Mouse (Mus musculus): Measurements from ENCODE around the gene Actr3. TPM values are rescaled to one million over a fixed set of nuclear protein-coding genes. Genes with fewer than 3 reads are reported as not detected.
"Not testable (repeated sequence)": the region's sequence is repeated elsewhere in the genome, so short reads cannot be mapped to it uniquely, and the experiment has no call there.

The Actr3 gene
- polyA plus RNA-seq, 2 experiments = 41.4 to 109 TPM

DNA sequence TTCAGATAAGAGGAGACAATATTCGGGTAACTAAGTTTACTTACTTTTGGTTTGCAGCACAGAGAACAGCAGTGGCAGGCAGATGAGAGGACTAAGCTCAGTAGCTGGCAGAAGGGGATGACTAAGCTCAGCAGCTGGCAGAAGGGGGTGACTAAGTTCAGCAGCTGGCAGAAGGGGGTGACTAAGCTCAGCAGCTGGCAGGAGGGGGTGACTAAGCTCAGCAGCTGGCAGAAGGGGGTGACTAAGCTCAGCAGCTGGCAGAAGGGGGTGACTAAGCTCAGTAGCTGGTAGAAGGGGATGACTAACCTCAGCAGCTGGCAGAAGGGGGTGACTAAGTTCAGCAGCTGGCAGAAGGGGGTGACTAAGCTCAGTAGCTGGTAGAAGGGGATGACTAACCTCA is 45.9 kb downstream of the Actr3 start:
- H3K4me2 ChIP-seq (ENCODE audit: low read depth); H3K27ac ChIP-seq; H3K27me3 ChIP-seq (ENCODE audit: control insufficient read depth, insufficient read depth, low read length); H3K4me1 ChIP-seq (replicated peaks; ENCODE audit: control insufficient read depth in 2 of 2, insufficient read depth in 2 of 2, low read length in 1 of 2); ATAC-seq (ENCODE audit: insufficient read depth); H3K9me3 ChIP-seq (ENCODE audit: control insufficient read depth, low read length); H3K36me3 ChIP-seq (replicated peaks; ENCODE audit: control insufficient read depth, insufficient read depth, low read depth); DNase-seq (ENCODE audit: low read depth in 3 of 3, low spot score in 3 of 3); H3K9ac ChIP-seq (replicated peaks); H3K4me3 ChIP-seq (ENCODE audit: insufficient read depth in 1 of 2, low read depth in 2 of 2, low read length in 2 of 2): not testable (repeated sequence)
- WGBS (ENCODE audit: insufficient replicate concordance) = 56% methylated on average over 1 of the region's 1 CpGs

DNA sequence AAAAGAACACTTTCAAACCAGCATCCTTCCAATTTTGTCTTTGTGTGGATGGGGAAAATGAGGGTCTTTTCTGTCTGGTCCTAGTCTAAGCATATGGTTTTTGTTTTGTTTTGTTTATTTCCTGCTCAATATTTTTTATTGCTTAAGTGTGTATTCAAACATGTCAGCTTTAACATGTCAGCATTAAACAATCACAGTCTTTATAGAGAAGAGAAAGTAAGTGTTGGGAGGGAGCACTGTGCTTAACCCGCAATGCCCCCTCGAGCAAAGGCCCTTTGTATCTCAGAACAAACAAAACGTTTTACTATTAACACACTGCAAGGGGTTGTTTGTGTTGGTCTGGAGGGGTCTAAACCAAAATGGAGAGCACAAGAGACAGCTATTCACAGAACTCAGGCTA is 47.2 kb downstream of the Actr3 start:
- Histone ChIP-seq H3K27ac (no peak overlapping the region), H3K4me3 (ENCODE audit: insufficient read depth in 1 of 2, low read depth in 2 of 2, low read length in 2 of 2) (no peak overlapping the region), H3K4me2 (ENCODE audit: low read depth) (no peak overlapping the region), H3K4me1 (replicated peaks; ENCODE audit: control insufficient read depth in 2 of 2, insufficient read depth in 2 of 2, low read length in 1 of 2) (peaks cover 0 to 4% of the 10 kb centered on the region in 2 experiments; a peak in 1 of 4 replicates), H3K9me3 (ENCODE audit: control insufficient read depth, low read length) (no peaks in the 10 kb centered on the region), H3K9ac (replicated peaks) (no peak overlapping the region), H3K36me3 (replicated peaks; ENCODE audit: control insufficient read depth, insufficient read depth, low read depth) (no peaks in the 10 kb centered on the region; the same call in 1 of the 2 replicates), H3K27me3 (ENCODE audit: control insufficient read depth, insufficient read depth, low read length) (no peaks in the 10 kb centered on the region)
- DNase-seq (ENCODE audit: low read depth in 3 of 3, low spot score in 3 of 3) (no peak), ATAC-seq (ENCODE audit: insufficient read depth) (no peak)
- WGBS (ENCODE audit: insufficient replicate concordance) = 48% methylated on average over 3 of the region's 3 CpGs
- no peak for TF ChIP-seq CTCF (IDR thresholded peaks at IDR 0.05; ENCODE audit: low read depth)
- TF ChIP-seq EP300 (IDR thresholded peaks at IDR 0.05; ENCODE audit: low read depth) = no peak

- H3K9me3 ChIP-seq (ENCODE audit: control insufficient read depth, low read length) = no peaks in the 10 kb centered on the region
- no peak overlapping the region for H3K4me3 ChIP-seq (ENCODE audit: insufficient read depth in 1 of 2, low read depth in 2 of 2, low read length in 2 of 2)
- H3K27ac ChIP-seq = no peak overlapping the region
- TF ChIP-seq EP300 (IDR thresholded peaks at IDR 0.05; ENCODE audit: low read depth) = no peak
- TF ChIP-seq CTCF (IDR thresholded peaks at IDR 0.05; ENCODE audit: low read depth) = no peak
- H3K27me3 ChIP-seq (ENCODE audit: control insufficient read depth, insufficient read depth, low read length) = no peaks in the 10 kb centered on the region
- 51% methylated on average over 7 of the region's 7 CpGs for WGBS (ENCODE audit: insufficient replicate concordance)
- H3K36me3 ChIP-seq (replicated peaks; ENCODE audit: control insufficient read depth, insufficient read depth, low read depth) = no peaks in the 10 kb centered on the region
- H3K4me2 ChIP-seq (ENCODE audit: low read depth) = no peak overlapping the region
- H3K9ac ChIP-seq (replicated peaks) = no peak overlapping the region
- no peak for ATAC-seq (ENCODE audit: insufficient read depth)
- no peak for DNase-seq (ENCODE audit: low read depth in 3 of 3, low spot score in 3 of 3)
- H3K4me1 ChIP-seq (replicated peaks; ENCODE audit: control insufficient read depth in 2 of 2, insufficient read depth in 2 of 2, low read length in 1 of 2) = peaks cover 0 to 4% of the 10 kb centered on the region in 2 experiments; a peak in 1 of 4 replicates
Observed at GRCm38 (mm10) chr1:125386217-125386616, 49.3 kb downstream of the Actr3 start.

DNA sequence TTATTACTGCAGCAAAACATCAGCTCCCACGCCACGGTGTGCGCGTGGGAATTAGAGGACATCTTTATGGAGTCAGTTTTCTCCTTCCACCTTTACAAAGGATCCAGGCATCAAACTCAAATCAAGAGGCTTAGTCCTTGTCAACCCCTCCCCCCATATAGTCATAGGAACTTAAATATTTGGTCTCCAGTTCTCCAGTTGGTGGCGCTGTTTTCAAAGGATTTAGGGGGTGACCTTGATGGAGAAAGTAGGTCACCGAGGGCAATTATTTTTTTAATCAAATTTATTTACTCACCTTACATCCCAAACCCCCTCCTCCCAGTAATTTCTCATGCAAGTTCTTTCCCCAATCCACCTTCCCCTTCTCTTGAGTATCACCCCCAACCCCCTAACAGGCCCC is 52.9 kb downstream of the Actr3 start:
- ATAC-seq (ENCODE audit: insufficient read depth) = no peak
- no peaks in the 10 kb centered on the region for H3K27me3 ChIP-seq (ENCODE audit: control insufficient read depth, insufficient read depth, low read length)
- H3K4me2 ChIP-seq (ENCODE audit: low read depth) = no peak overlapping the region
- TF ChIP-seq EP300 (IDR thresholded peaks at IDR 0.05; ENCODE audit: low read depth) (no peak), CTCF (IDR thresholded peaks at IDR 0.05; ENCODE audit: low read depth) (peak; percentile 26; the same call in 1 of the 2 replicates)
- H3K4me1 ChIP-seq (replicated peaks; ENCODE audit: control insufficient read depth in 2 of 2, insufficient read depth in 2 of 2, low read length in 1 of 2) = peaks cover 0 to 4% of the 10 kb centered on the region in 2 experiments; a peak in 1 of 4 replicates
- no peaks in the 10 kb centered on the region for H3K9me3 ChIP-seq (ENCODE audit: control insufficient read depth, low read length)
- 47% methylated on average over 6 of the region's 6 CpGs for WGBS (ENCODE audit: insufficient replicate concordance)
- H3K27ac ChIP-seq = no peak overlapping the region
- peak; percentile 12 to 28 (median 17) for DNase-seq (ENCODE audit: low read depth in 3 of 3, low spot score in 3 of 3)
- H3K36me3 ChIP-seq (replicated peaks; ENCODE audit: control insufficient read depth, insufficient read depth, low read depth) = no peaks in the 10 kb centered on the region
- no peak overlapping the region for H3K4me3 ChIP-seq (ENCODE audit: insufficient read depth in 1 of 2, low read depth in 2 of 2, low read length in 2 of 2)
- no peak overlapping the region for H3K9ac ChIP-seq (replicated peaks)

GRCm38 (mm10) chr1:125378889-125379288 is 56.6 kb downstream of the Actr3 start:
- H3K4me2 ChIP-seq (ENCODE audit: low read depth) = no peak overlapping the region
- H3K27ac ChIP-seq = no peak overlapping the region
- H3K9ac ChIP-seq (replicated peaks) = no peak overlapping the region
- TF ChIP-seq EP300 (IDR thresholded peaks at IDR 0.05; ENCODE audit: low read depth) = no peak
- TF ChIP-seq CTCF (IDR thresholded peaks at IDR 0.05; ENCODE audit: low read depth) = no peak
- no peaks in the 10 kb centered on the region for H3K9me3 ChIP-seq (ENCODE audit: control insufficient read depth, low read length)
- no peak overlapping the region for H3K4me3 ChIP-seq (ENCODE audit: insufficient read depth in 1 of 2, low read depth in 2 of 2, low read length in 2 of 2)
- no peak for ATAC-seq (ENCODE audit: insufficient read depth)
- H3K27me3 ChIP-seq (ENCODE audit: control insufficient read depth, insufficient read depth, low read length) = no peaks in the 10 kb centered on the region
- no peaks in the 10 kb centered on the region for H3K36me3 ChIP-seq (replicated peaks; ENCODE audit: control insufficient read depth, insufficient read depth, low read depth)
- no peak for DNase-seq (ENCODE audit: low read depth in 3 of 3, low spot score in 3 of 3)
- 53% methylated on average over 3 of the region's 3 CpGs for WGBS (ENCODE audit: insufficient replicate concordance)
- no peaks in the 10 kb centered on the region for H3K4me1 ChIP-seq (replicated peaks; ENCODE audit: control insufficient read depth in 2 of 2, insufficient read depth in 2 of 2, low read length in 1 of 2)

Measured in liver, embryonic 14.5 days (tissue).